ENCODE assay signal across 7 mouse cellular contexts in genomic region chr19:7421602-7422591, GRCm38 (mm10). TPM values are rescaled to one million over a fixed set of nuclear protein-coding genes. Genes with fewer than 3 reads are reported as not detected.
DNase-seq lines count a peak whose midpoint lies in the region; ATAC-seq and TF ChIP-seq lines count a peak whose summit lies in the region.

No protein-coding gene starts in this region.

- no peak overlapping the region; the same call in 1 of the 2 replicates for H3K4me3 ChIP-seq in intestine, embryonic 15.5 days (replicated peaks)
- H3K4me3 ChIP-seq in limb, embryonic 11.5 days (ENCODE audit: low read depth, low read length) = peak overlapping the region; percentile 15; the same call in 1 of the 2 replicates
- peak overlapping the region; percentile 36 for H3K4me3 ChIP-seq in midbrain, embryonic 16.5 days (ENCODE audit: low read depth, low read length)
- H3K4me3 ChIP-seq in testis, adult 2 months (ENCODE audit: control insufficient read depth, low read depth, low read length) = peak overlapping the region; percentile 70

- DNase-seq in adrenal gland, postnatal 25 days = peak; percentile 72
- peak; percentile 48 to 66 for DNase-seq in cerebellum, postnatal 36 days
- DNase-seq in gastrocnemius, adult 8-10 months (ENCODE audit: low spot score in 2 of 2) = peak; percentile 21 to 31
- DNase-seq in limb, embryonic 11.5 days (ENCODE audit: low spot score) = peak; percentile 83

- peak overlapping the region; percentile 48 for H3K4me2 ChIP-seq in intestine, embryonic 15.5 days (replicated peaks)
- peak overlapping the region; percentile 34 for H3K4me2 ChIP-seq in limb, embryonic 11.5 days (ENCODE audit: low read depth, severe bottlenecking)
- H3K4me2 ChIP-seq in midbrain, embryonic 16.5 days (ENCODE audit: low read length) = peak overlapping the region; percentile 58

- no peaks in the 10 kb centered on the region for H3K27me3 ChIP-seq in intestine, embryonic 15.5 days (replicated peaks)
- H3K27me3 ChIP-seq in limb, embryonic 11.5 days (ENCODE audit: control insufficient read depth, insufficient read depth, low read length) = no peaks in the 10 kb centered on the region
- H3K27me3 ChIP-seq in midbrain, embryonic 16.5 days (ENCODE audit: control insufficient read depth, insufficient read depth, low read depth, low read length) = no peaks in the 10 kb centered on the region
- no peaks in the 10 kb centered on the region for H3K27me3 ChIP-seq in testis, adult 2 months (ENCODE audit: control insufficient read depth, insufficient read depth, low read length)

- TF ChIP-seq POLR2A in testis, adult 2 months (IDR thresholded peaks at IDR 0.05; ENCODE audit: control insufficient read depth, low read depth, low read length) = no peak; the same call in 1 of the 2 replicates

- no peak for TF ChIP-seq CTCF in testis, adult 2 months (IDR thresholded peaks at IDR 0.05; ENCODE audit: control insufficient read depth, insufficient read depth, insufficient replicate concordance, low read depth, low read length)

- H3K36me3 ChIP-seq in intestine, embryonic 15.5 days = peaks cover 25% of the 10 kb centered on the region
- peaks cover 22% of the 10 kb centered on the region for H3K36me3 ChIP-seq in limb, embryonic 11.5 days (ENCODE audit: control insufficient read depth, insufficient read depth, low read length)
- H3K36me3 ChIP-seq in midbrain, embryonic 16.5 days (ENCODE audit: control insufficient read depth, insufficient read depth, low read length) = peaks cover 8% of the 10 kb centered on the region
- no peaks in the 10 kb centered on the region for H3K36me3 ChIP-seq in testis, adult 2 months (ENCODE audit: control insufficient read depth, insufficient read depth, low read length)

- ATAC-seq in intestine, embryonic 15.5 days = no peak
- peak; percentile 42 for ATAC-seq in limb, embryonic 11.5 days (ENCODE audit: insufficient number of reproducible peaks, low FRiP score, low TSS enrichment, low read depth)
- peak; percentile 11 for ATAC-seq in midbrain, embryonic 16.5 days

- H3K9me3 ChIP-seq in intestine, embryonic 15.5 days = no peaks in the 10 kb centered on the region
- H3K9me3 ChIP-seq in limb, embryonic 11.5 days (ENCODE audit: control insufficient read depth, low read length) = no peaks in the 10 kb centered on the region
- H3K9me3 ChIP-seq in midbrain, embryonic 16.5 days (replicated peaks; ENCODE audit: control insufficient read depth, low read length, poor library complexity, severe bottlenecking) = no peaks in the 10 kb centered on the region

- peak overlapping the region; percentile 64 for H3K27ac ChIP-seq in intestine, embryonic 15.5 days
- no peak overlapping the region; the same call in 1 of the 2 replicates for H3K27ac ChIP-seq in limb, embryonic 11.5 days (replicated peaks; ENCODE audit: low read depth, low read length)
- H3K27ac ChIP-seq in midbrain, embryonic 16.5 days (ENCODE audit: low read length) = peak overlapping the region; percentile 86
- H3K27ac ChIP-seq in testis, adult 2 months (ENCODE audit: control insufficient read depth, insufficient read depth, low read depth, low read length) = no peak overlapping the region

- 34% methylated on average over 38 of the region's 48 CpGs for WGBS in intestine, embryonic 15.5 days
- WGBS in limb, embryonic 11.5 days = 9% methylated on average over 46 of the region's 48 CpGs
- 9% methylated on average over 43 of the region's 48 CpGs for WGBS in midbrain, embryonic 16.5 days

- 0 out of 2 replicates have a peak overlapping the region, but pooled peaks have one; percentile 35 for H3K9ac ChIP-seq in intestine, embryonic 15.5 days
- H3K9ac ChIP-seq in limb, embryonic 11.5 days (ENCODE audit: low read length) = peak overlapping the region; percentile 37
- peak overlapping the region; percentile 68 for H3K9ac ChIP-seq in midbrain, embryonic 16.5 days (ENCODE audit: low read depth, low read length)

- H3K4me1 ChIP-seq in intestine, embryonic 15.5 days (replicated peaks) = peaks cover 65% of the 10 kb centered on the region
- H3K4me1 ChIP-seq in limb, embryonic 11.5 days (ENCODE audit: control insufficient read depth, insufficient read depth, low read length) = peaks cover 51% of the 10 kb centered on the region
- H3K4me1 ChIP-seq in midbrain, embryonic 16.5 days (ENCODE audit: control insufficient read depth, insufficient read depth, low read length) = peaks cover 62% of the 10 kb centered on the region
- peaks cover 26% of the 10 kb centered on the region for H3K4me1 ChIP-seq in testis, adult 2 months (ENCODE audit: control insufficient read depth, insufficient read depth, low read length)

RNA-seq across cellular contexts. Expression of gene 2700081O15Rik, which starts 4.5 kb away (rescaled TPM):
- total RNA-seq in adrenal gland, postnatal 25 days (2021) = 30.7 and 33.6 TPM in 2 replicates
- 1 to 10 TPM; 3.1 to 4.1 (median 3.8) TPM for total RNA-seq in gastrocnemius, adult 8-10 months (2022)
- polyA plus RNA-seq in intestine, embryonic 15.5 days (2015; fragmentation: Nextera tagmentation; extraction: Ambion mirVana) = 5.2 and 5.3 TPM in 2 replicates
- polyA plus RNA-seq in limb, embryonic 11.5 days (2014; fragmentation: Nextera tagmentation; extraction: Ambion mirVana) = 10.4 and 10.6 TPM in 2 replicates
- 11.0 and 12.0 TPM in 2 replicates for polyA plus RNA-seq in midbrain, embryonic 16.5 days (2015; fragmentation: Nextera tagmentation; extraction: Ambion mirVana)
- 1.9 and 2.4 TPM in 2 replicates for polyA plus RNA-seq in testis, adult 2 months (2012; rRNA removed)

RNA-seq across cellular contexts. Expression of gene Spindoc, which starts 39.1 kb away (rescaled TPM):
- 20.9 and 21.1 TPM in 2 replicates for total RNA-seq in adrenal gland, postnatal 25 days (2021)
- total RNA-seq in gastrocnemius, adult 8-10 months (2022) = 1 to 10 TPM; 6.8 to 8.6 (median 7.3) TPM
- polyA plus RNA-seq in intestine, embryonic 15.5 days (2015; fragmentation: Nextera tagmentation; extraction: Ambion mirVana) = 20.4 and 20.5 TPM in 2 replicates
- polyA plus RNA-seq in limb, embryonic 11.5 days (2014; fragmentation: Nextera tagmentation; extraction: Ambion mirVana) = 35.1 and 47.9 TPM in 2 replicates
- polyA plus RNA-seq in midbrain, embryonic 16.5 days (2015; fragmentation: Nextera tagmentation; extraction: Ambion mirVana) = 30.7 and 32.3 TPM in 2 replicates
- polyA plus RNA-seq in testis, adult 2 months (2012; rRNA removed) = 63.6 and 70.6 TPM in 2 replicates

Comparison
In these comparisons a context has a peak if more than half of its experiments do, and no peak if none do; other contexts are left out.
1. DNase-seq: peak in every context shown above with its lines; median percentile 83 in limb, embryonic 11.5 days; 72 in adrenal gland, postnatal 25 days; 57 in cerebellum, postnatal 36 days; 26 in gastrocnemius, adult 8-10 months.
2. H3K27ac ChIP-seq: peak in intestine, embryonic 15.5 days (single experiment) and midbrain, embryonic 16.5 days (single experiment); none in limb, embryonic 11.5 days (single experiment) and testis, adult 2 months (single experiment).
3. Peak in every context shown above with its lines, with median percentiles within 50 percentile points of each other: H3K4me2 ChIP-seq and H3K9ac ChIP-seq.